Mouse (Mus musculus): ENCODE data around the gene Plcl1.

The Plcl1 gene

GRCm38 (mm10) chr1:55612759-55613328 lies 207.1 kb downstream of the Plcl1 start:
- no peak for DNase-seq (ENCODE audit: low read depth)

- no peak for DNase-seq (ENCODE audit: low read depth)
Measured at GRCm38 (mm10) chr1:55617857-55618256, 212.1 kb downstream of the Plcl1 start.

GRCm38 (mm10) chr1:55618617-55619286 lies 213.0 kb downstream of the Plcl1 start:
- DNase-seq (ENCODE audit: low read depth), result no peak

- no peak for DNase-seq (ENCODE audit: low read depth)
Measured at GRCm38 (mm10) chr1:55631496-55631895, 225.8 kb downstream of the Plcl1 start.

- no peak for DNase-seq (ENCODE audit: low read depth)
Measured at GRCm38 (mm10) chr1:55632024-55632423, 226.3 kb downstream of the Plcl1 start.

GRCm38 (mm10) chr1:55633326-55633725 lies 227.6 kb downstream of the Plcl1 start:
- no peak for DNase-seq (ENCODE audit: low read depth)

DNA sequence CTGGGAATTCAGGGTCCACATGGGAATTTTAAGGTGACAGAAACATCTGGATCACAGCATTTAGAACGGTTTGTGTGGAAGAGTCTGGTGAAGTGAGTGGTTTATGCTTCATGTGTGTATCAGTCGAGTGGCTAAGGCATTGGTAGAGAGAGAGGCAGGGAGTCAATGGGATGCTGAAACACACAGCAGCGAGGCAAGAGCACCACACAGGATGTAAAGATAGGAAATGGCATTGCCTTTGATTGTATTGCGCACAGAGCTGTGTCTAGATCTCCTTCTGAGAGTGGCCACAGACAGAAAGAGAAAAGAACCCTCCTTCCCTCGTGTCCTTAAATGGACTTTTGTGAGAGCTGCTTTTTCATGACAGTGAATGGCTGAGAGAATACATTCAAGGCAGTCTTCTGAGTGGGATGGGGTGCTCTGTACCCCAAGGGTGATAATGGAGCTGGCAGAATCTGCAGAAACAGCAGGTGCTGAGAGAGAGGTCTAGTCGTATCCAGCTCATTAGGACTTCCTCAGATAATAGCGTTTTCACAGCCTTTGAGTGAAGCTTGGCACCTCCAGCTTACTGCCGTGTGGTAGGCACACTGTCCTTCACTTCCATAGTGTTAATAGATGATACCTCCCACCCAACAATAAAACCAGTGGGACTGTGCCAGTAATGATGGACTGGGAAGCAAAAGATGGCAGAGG lies 253.9 kb downstream of the Plcl1 start:
- no peak for DNase-seq (ENCODE audit: low read depth)

- no peak for DNase-seq (ENCODE audit: low read depth)
Measured at GRCm38 (mm10) chr1:55661381-55661780, 255.7 kb downstream of the Plcl1 start.

GRCm38 (mm10) chr1:55665137-55665827 lies 259.6 kb downstream of the Plcl1 start:
- DNase-seq (ENCODE audit: low read depth), result no peak

DNA sequence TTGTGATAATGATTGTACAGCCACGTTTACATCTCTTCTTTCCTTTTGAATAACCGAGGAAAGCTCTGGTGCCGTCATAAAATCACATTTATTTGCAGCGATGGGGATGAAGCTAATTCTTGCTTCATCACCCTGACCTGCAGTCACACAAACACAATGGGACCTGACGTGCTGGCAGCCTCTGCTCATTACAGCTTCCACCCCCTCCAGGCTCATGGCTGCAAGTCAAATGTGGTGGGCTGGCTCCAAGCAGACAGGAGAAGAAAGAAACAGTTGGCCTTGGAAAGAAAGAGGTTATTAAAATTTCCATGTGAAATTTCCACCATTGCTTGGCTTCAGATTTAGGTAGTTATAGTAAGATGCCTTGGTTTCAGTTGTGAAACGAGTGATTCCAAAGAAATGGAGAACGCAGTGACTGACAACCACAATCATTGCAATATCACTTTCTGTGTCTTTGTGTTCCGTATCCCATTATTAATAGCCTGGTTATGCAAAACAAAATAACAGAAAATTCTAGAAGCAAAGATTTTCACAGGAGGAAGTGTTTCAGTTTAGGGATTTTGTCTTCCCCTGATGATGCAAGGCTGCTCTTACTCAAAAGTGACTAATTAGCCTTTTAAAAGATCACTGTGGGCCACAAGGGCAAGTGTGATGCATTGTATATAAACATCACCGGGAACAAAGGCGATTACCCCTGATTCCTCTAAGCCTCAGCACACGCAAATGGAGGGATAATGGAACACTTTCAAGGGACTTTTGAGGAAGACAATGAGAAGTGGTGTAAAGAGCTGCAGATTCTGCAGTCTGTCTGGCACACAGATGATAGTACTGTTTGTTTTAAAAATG lies 260.3 kb downstream of the Plcl1 start:
- no peak for DNase-seq (ENCODE audit: low read depth)

GRCm38 (mm10) chr1:55666798-55667197 lies 261.1 kb downstream of the Plcl1 start:
- DNase-seq (ENCODE audit: low read depth), result no peak

DNA sequence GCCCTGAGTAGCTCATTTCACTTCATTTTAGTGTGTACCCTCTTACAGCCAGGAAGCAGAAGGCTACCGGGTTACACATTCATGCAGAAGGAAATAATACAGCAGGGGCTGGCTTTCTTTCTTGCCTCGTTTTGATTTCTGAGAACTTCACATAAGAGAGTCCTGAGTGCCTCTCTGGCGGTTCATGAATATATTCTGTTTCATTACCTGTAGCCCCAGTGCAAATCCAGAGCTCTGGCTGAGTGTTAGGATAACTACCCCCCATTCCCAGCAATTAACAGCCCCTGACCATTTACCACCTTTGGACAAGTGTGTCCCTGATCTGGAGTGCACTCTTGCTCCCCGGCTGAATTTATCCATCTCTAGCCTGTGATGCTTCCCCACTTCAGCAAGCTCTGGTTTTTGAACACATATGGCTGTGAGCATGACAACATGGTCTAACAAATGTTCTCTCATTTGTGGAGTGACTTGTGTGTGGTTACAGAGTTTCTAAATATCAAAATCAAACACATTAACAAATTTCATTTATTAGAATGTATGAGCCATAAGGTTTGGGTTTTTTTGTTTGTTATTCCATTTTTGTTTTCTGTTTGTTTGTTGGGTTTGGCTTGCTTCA lies 263.0 kb downstream of the Plcl1 start:
- no peak for DNase-seq (ENCODE audit: low read depth)

DNA sequence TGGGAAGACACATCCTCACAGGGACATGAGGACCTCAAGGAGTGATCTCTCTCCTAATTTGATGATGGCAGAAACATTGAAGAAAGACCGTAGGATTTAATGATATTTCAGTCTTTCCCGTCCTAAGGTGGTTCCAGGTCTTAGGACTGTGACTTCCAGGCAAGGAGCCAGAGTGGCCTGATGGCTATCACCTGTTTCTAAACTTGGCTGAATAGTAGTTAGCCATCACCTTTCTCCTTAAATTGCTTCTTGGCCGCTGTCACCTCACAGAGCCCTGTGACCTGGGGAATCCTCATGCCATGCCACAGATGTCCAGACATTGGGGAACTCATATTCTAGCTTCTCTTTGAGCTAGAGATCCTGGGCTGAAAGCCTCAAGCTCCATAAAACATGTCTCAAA lies 277.0 kb downstream of the Plcl1 start:
- DNase-seq (ENCODE audit: low read depth), result no peak

- DNase-seq (ENCODE audit: low read depth), result no peak
Measured at GRCm38 (mm10) chr1:55686261-55686660, 280.5 kb downstream of the Plcl1 start.

DNA sequence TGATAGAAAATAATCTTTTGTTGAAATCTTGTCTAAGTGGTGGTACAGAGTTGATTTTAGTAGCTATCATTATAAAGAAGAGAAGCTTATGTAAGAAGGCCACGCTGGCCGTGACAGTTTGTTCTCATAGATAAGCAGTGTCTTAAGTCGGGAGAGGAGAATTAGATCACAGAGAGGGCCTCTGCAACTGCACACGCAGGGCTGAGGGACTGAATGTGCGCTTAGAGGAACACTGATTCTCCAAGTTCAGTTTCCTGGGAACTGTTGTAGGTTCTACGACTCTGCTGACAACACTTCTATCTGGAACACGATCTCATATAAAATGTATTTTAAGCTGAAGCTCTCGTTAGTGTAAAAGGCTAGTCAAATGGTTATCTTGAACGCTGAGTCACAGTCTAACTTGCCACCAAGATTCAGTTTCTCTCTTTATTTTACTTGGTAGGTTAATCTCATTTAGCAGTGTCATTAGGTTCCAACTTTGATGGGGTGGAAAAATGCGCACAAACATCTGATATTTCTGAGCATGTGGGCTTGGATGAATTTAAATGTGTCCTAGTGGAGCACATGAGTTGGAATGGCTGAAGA lies 288.0 kb downstream of the Plcl1 start:
- DNase-seq (ENCODE audit: low read depth), result no peak

DNA sequence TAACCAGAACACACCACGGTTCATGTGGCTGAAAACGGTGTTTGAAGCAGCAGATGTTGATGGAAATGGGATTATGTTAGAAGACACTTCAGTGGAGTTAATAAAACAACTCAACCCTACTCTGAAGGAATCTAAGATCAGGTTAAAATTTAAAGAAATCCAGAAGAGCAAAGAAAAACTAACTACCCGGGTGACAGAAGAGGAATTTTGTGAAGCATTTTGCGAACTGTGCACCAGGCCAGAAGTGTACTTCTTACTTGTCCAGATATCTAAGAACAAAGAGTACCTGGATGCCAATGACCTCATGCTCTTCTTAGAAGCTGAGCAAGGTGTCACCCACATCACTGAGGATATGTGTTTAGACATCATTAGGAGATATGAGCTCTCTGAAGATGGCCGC lies 290.5 kb downstream of the Plcl1 start:
- no peak for DNase-seq (ENCODE audit: low read depth)

GRCm38 (mm10) chr1:55699393-55699970 lies 293.8 kb downstream of the Plcl1 start:
- no peak for DNase-seq (ENCODE audit: low read depth)

- DNase-seq (ENCODE audit: low read depth), result no peak
Measured at GRCm38 (mm10) chr1:55700016-55700415, 294.3 kb downstream of the Plcl1 start.

- DNase-seq (ENCODE audit: low read depth), result no peak
Measured at GRCm38 (mm10) chr1:55700726-55701125, 295.0 kb downstream of the Plcl1 start.

- DNase-seq (ENCODE audit: low read depth), result no peak
Measured at GRCm38 (mm10) chr1:55701601-55702000, 295.9 kb downstream of the Plcl1 start.

GRCm38 (mm10) chr1:55702106-55702505 lies 296.4 kb downstream of the Plcl1 start:
- no peak for DNase-seq (ENCODE audit: low read depth)

Measured in 416B (cell line).